Mouse (Mus musculus): ENCODE results near the gene Ppfibp1.

DNA sequence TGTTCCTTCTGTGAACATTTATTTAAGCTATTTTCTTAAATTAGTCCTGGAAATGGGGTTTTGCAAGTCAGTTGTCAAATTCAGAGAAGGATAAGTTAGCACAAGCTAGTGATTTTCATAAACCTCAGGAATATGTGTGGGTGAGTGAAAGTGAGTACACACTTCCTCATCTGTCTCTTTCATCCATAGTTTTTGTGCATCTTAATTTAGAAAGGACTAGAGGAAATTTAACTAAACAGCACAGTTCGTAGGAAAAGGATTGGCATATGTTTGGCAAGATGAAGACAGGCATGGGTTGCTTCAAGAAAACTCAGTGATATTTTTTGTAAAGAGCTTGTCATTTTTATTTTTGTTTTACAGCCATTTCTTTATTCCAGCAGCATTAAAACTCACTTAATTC, 68.7 kb downstream of the Ppfibp1 start:
- TF ChIP-seq TAL1 (conservative IDR thresholded peaks at IDR 0.05; ENCODE audit: low read depth, low read length) = no peak
- no peak for TF ChIP-seq GATA2 (IDR thresholded peaks at IDR 0.05; ENCODE audit: borderline replicate concordance, low read depth, low read length)
- no peak for TF ChIP-seq CTCF (IDR thresholded peaks at IDR 0.05; ENCODE audit: low read depth, low read length)

Data from G1E (cell line).